Mouse (Mus musculus): Measurements from ENCODE around the gene Zfp239. TPM values are rescaled to one million over a fixed set of nuclear protein-coding genes. Genes with fewer than 3 reads are reported as not detected.

The Zfp239 gene
- total and polyA plus RNA-seq, 3 experiments, result 0.29 to 0.64 (median 0.47) TPM

GRCm38 (mm10) chr6:117900126-117901080 lies 38.5 kb downstream of the Zfp239 start, which contains the start of gene Hnrnpf:
Gene Hnrnpf, plus strand, starts transcription at chr6:117900324.
- H3K4me3 ChIP-seq, result no peak within 1 kb of the TSS
- H3K9ac ChIP-seq (ENCODE audit: low read depth, low read length), result no peak within 1 kb of the TSS
- no peak within 1 kb of the TSS for H3K27ac ChIP-seq
- no peaks in the 10 kb centered on the region for H3K4me1 ChIP-seq (ENCODE audit: control insufficient read depth, insufficient read depth, low read length)
- WGBS, result 51% methylated on average over 17 of the region's 17 CpGs
- H3K79me2 ChIP-seq (replicated peaks; ENCODE audit: control insufficient read depth, insufficient read depth, low read length), result no peaks in the 10 kb centered on the region
- no peaks in the 10 kb centered on the region; the same call in 1 of the 2 replicates for H3K36me3 ChIP-seq (ENCODE audit: control insufficient read depth, insufficient read depth, low read length)
- TF ChIP-seq POLR2A (IDR thresholded peaks at IDR 0.05; ENCODE audit: insufficient read depth, low read depth, low read length), result no peak
- no peak for TF ChIP-seq EP300 (IDR thresholded peaks at IDR 0.05; ENCODE audit: insufficient read depth, low read depth, low read length)
- intact Hi-C loops (cut with DNase I), result no loop called here
- no peaks in the 10 kb centered on the region for H3K27me3 ChIP-seq (ENCODE audit: control insufficient read depth, insufficient read depth, low read length)
- peak in 1 of 2 experiments; percentile 34 for DNase-seq

GRCm38 (mm10) chr6:117901510-117902402 lies 39.9 kb downstream of the Zfp239 start:
- 68% methylated on average over 9 of the region's 9 CpGs for WGBS
- TF ChIP-seq EP300 (IDR thresholded peaks at IDR 0.05; ENCODE audit: insufficient read depth, low read depth, low read length), result no peak
- no peak for TF ChIP-seq CTCF (IDR thresholded peaks at IDR 0.05)
- TF ChIP-seq POLR2A (IDR thresholded peaks at IDR 0.05; ENCODE audit: insufficient read depth, low read depth, low read length), result no peak
- Histone ChIP-seq H3K4me3 (no peak overlapping the region), H3K79me2 (replicated peaks; ENCODE audit: control insufficient read depth, insufficient read depth, low read length) (no peaks in the 10 kb centered on the region), H3K27me3 (ENCODE audit: control insufficient read depth, insufficient read depth, low read length) (no peaks in the 10 kb centered on the region), H3K36me3 (ENCODE audit: control insufficient read depth, insufficient read depth, low read length) (peaks cover 2% of the 10 kb centered on the region; the same call in 1 of the 2 replicates), H3K27ac (no peak overlapping the region), H3K4me1 (ENCODE audit: control insufficient read depth, insufficient read depth, low read length) (peaks cover 2% of the 10 kb centered on the region; the same call in 1 of the 2 replicates), H3K9ac (ENCODE audit: low read depth, low read length) (no peak overlapping the region)
- intact Hi-C loops (cut with DNase I), result no loop called here
- DNase-seq, result no peak

DNA sequence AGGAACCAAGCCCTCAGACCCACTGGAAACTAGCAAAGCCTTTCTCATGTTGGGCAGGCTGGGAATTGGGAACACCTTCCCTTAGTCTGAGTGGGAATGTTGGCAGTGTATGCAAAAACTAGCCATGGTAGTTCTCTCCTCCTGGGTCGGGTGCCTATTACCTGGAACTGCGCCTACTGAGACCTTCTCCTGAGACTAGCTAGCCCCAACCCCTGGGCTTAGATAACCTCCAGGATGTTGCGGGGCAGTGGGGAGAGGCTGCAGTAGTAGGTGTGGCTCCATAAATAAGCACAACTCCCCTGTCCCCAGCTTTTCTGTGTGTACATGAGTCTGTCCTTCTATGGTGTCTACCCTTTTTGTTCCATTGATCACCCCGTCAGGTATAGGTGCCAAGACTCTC lies 40.7 kb downstream of the Zfp239 start:
- 82% methylated on average over 4 of the region's 4 CpGs for WGBS
- Histone ChIP-seq H3K27ac (no peak overlapping the region), H3K27me3 (ENCODE audit: control insufficient read depth, insufficient read depth, low read length) (no peaks in the 10 kb centered on the region), H3K9ac (ENCODE audit: low read depth, low read length) (no peak overlapping the region), H3K4me1 (ENCODE audit: control insufficient read depth, insufficient read depth, low read length) (peaks cover 2% of the 10 kb centered on the region; the same call in 1 of the 2 replicates), H3K4me3 (no peak overlapping the region), H3K36me3 (ENCODE audit: control insufficient read depth, insufficient read depth, low read length) (peaks cover 2% of the 10 kb centered on the region; the same call in 1 of the 2 replicates), H3K79me2 (replicated peaks; ENCODE audit: control insufficient read depth, insufficient read depth, low read length) (no peaks in the 10 kb centered on the region)
- TF ChIP-seq EP300 (IDR thresholded peaks at IDR 0.05; ENCODE audit: insufficient read depth, low read depth, low read length) (no peak), CTCF (IDR thresholded peaks at IDR 0.05) (no peak), POLR2A (IDR thresholded peaks at IDR 0.05; ENCODE audit: insufficient read depth, low read depth, low read length) (no peak)
- intact Hi-C loops (cut with DNase I), result no loop called here
- DNase-seq, result no peak

- DNase-seq, result no peak
- TF ChIP-seq CTCF (IDR thresholded peaks at IDR 0.05) (no peak), EP300 (IDR thresholded peaks at IDR 0.05; ENCODE audit: insufficient read depth, low read depth, low read length) (no peak), POLR2A (IDR thresholded peaks at IDR 0.05; ENCODE audit: insufficient read depth, low read depth, low read length) (no peak)
- 0 out of 2 replicates have a peak, but pooled peaks cover 2% of the 10 kb centered on the region for H3K79me2 ChIP-seq (replicated peaks; ENCODE audit: control insufficient read depth, insufficient read depth, low read length)
- no peaks in the 10 kb centered on the region for H3K27me3 ChIP-seq (ENCODE audit: control insufficient read depth, insufficient read depth, low read length)
- no peak overlapping the region for H3K9ac ChIP-seq (ENCODE audit: low read depth, low read length)
- peaks cover 5% of the 10 kb centered on the region for H3K4me1 ChIP-seq (ENCODE audit: control insufficient read depth, insufficient read depth, low read length)
- H3K27ac ChIP-seq, result no peak overlapping the region
- H3K36me3 ChIP-seq (ENCODE audit: control insufficient read depth, insufficient read depth, low read length), result peaks cover 5% of the 10 kb centered on the region
- intact Hi-C loops (cut with DNase I), result no loop called here
- WGBS, result 84% methylated on average over 3 of the region's 3 CpGs
- H3K4me3 ChIP-seq, result no peak overlapping the region
Measured at GRCm38 (mm10) chr6:117903836-117904235, 41.9 kb downstream of the Zfp239 start.

DNA sequence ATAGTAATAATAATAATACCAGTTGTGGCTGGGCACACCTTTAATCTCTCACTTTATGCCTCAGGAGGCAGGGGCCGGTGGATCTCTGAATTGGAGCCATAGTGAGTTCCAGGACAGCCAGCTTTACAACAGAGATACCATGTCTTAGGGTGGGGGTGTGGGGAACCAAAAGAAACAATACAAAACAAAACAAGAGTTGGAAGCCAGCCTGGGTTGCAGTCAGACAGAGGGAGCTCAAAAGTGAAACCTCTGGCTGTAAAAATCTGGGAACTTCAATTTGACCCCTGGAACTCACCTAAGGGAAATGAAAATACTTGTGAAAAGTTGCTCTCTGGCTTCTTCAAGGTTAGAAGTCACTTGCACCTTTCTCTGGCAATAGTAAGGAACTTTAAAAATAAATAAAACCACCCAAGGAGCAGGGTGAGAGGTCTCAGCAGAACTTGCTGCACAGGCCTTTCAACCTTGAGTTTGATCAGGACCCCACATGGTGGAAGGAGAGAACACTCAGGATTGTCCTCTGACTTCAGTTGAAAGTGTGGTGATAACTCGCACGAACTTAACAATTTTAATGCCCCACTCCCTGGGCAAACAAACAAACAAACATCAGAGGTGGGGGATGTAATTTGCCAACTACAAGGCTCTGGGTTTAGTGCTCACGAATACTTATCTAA lies 43.5 kb downstream of the Zfp239 start:
- WGBS, result 13% methylated on average over 4 of the region's 4 CpGs
- DNase-seq, result no peak
- Histone ChIP-seq H3K27ac (peak overlapping the region; percentile 87), H3K4me3 (peak overlapping the region; percentile 89), H3K79me2 (replicated peaks; ENCODE audit: control insufficient read depth, insufficient read depth, low read length) (peaks cover 2% of the 10 kb centered on the region; the same call in 1 of the 2 replicates), H3K36me3 (ENCODE audit: control insufficient read depth, insufficient read depth, low read length) (peaks cover 13% of the 10 kb centered on the region), H3K27me3 (ENCODE audit: control insufficient read depth, insufficient read depth, low read length) (no peaks in the 10 kb centered on the region), H3K9ac (ENCODE audit: low read depth, low read length) (peak overlapping the region; percentile 51; the same call in 1 of the 2 replicates), H3K4me1 (ENCODE audit: control insufficient read depth, insufficient read depth, low read length) (peaks cover 9% of the 10 kb centered on the region)
- TF ChIP-seq POLR2A (IDR thresholded peaks at IDR 0.05; ENCODE audit: insufficient read depth, low read depth, low read length) (no peak), EP300 (IDR thresholded peaks at IDR 0.05; ENCODE audit: insufficient read depth, low read depth, low read length) (no peak), CTCF (IDR thresholded peaks at IDR 0.05) (no peak)
- intact Hi-C loops (cut with DNase I), result no loop called here

Measured in heart, adult 2 months (tissue).